Mouse (Mus musculus) left cerebral cortex, postnatal 36 days (tissue): ENCODE data around the gene Klhl31. TPM values are rescaled to one million over a fixed set of nuclear protein-coding genes. Genes with fewer than 3 reads are reported as not detected.
A peak's percentile ranks its signal among the peaks of the same experiment; 100 is the strongest.

Source experiments
- DNase-seq, 2 experiments: peaks; one replicate each; pipeline ENCODE4 v3.0.0; 2021 to 2022; ENCODE audit warnings: low spot score in 2 of 2, mixed read lengths in 1 of 2
- intact Hi-C: fragments of 180-260 bp; cut with DNase I; formaldehyde crosslinking; loops from one replicate; pipeline ENCODE4 v1.15.1; 2025
- total RNA-seq, 2 experiments: library from RNA; stranded (reverse); gene quantifications; 2 replicates each; pipeline ENCODE4 v1.2.3; 2021

Klhl31 gene
- total RNA-seq = not detected

DNA sequence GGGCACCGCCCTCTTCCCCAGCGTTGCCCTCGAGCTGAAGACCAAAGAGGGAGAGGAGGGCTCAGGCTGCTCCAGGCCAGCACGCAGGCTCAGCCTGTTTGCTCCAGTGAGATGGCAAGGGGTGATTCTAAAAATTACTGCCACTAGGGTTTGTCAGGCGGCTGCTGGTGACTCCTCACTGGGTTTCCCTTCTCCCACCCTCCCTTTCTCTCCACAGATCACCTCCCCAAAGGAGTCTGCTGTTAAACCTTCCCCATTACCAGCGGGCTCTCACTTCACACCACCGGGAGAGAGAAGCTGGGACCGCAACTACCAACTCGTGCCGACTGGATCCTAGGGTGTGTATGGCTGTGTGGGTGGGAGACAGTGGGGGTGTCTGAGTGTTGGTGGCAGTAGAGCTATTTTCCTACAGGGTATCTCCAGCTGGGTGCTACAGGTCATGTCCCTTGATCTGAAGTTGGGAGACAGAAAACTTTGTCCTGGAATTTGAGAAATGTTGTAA, at the start of gene Klhl31:
TSS of gene Klhl31 (plus strand) at position 51 of the 502 bp plus-strand sequence.
- intact Hi-C loops = no loop called here

DNA sequence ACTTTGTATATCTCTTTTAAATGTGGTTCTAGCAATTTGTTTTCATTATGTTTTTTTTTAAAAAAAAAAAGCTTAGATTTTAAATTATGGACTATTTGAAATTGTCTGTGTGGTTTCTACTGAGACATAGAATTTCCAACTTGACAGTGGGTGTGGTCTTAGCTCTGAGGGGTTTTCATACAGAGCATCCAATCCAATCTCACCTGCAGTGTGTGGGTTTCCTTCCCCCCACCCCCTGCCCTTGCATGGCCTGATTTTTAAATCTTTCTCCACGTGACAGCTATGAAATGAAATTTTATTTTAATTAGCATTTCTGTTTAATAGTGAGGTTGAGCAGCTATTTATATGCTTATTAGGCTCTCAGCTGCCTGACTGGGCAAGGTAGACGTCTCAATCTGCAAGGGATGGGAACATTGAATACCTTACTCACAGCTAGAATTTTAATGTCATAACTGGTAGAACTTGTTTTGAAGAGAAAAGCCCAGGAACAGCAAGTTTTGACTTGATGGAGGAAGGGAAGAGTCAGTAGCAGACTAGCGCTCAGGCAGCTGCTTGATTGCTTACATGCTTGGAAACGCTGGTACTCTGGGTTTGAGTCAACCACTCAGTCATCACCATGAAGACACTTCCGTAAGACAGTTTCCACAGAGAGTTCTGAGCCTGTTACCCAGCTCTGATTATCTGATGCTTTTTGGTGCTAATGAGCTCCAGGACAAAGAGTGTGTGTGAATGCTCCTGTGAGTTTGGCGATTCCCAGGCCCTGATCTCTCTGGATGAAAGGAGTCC, 49.3 kb upstream of the Klhl31 start:
- intact Hi-C loops = no loop called here
- DNase-seq = no peak

More for the DNA sequence above, at the start of gene Klhl31:
- no peak for DNase-seq

DNA sequence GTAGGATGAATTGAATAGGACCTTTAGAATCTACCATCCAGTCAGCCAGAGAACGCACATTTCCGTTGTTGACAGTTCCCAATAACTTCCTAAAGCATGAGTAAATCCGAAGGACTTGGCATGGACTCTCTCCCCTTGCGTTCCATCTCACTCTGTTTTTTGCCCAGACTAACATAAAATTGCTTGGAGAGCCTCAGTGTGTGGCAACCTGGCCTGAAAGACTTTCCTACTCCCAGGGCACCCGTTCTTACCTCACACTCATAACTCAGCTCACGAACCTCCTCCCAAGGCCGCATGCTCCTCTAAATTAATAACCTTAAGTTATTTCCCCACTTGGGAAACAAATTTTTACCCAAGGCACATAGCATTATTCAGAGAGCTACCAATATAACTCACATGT, 48.7 kb upstream of the Klhl31 start:
- intact Hi-C loops = no loop called here
- DNase-seq = no peak

DNA sequence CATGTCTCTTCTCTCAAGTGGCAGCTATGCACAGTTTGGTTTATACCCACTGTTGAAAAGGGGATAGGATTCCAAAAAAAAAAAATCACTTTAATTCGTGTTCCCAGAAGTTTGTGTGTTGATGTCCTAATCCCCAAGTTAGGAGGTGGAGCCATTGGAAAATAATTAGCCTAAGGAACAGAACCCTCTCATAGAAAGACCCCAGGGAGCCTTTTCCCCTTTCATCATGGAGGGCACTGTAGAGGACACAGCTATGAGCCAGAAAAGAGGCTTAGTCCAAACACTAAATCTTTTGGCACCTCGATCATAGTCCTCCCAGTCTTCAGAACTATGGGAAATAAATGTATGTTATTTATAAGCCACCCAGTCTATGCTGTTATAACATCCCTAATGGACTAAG, 46.8 kb upstream of the Klhl31 start:
- intact Hi-C loops = no loop called here
- DNase-seq = no peak

DNA sequence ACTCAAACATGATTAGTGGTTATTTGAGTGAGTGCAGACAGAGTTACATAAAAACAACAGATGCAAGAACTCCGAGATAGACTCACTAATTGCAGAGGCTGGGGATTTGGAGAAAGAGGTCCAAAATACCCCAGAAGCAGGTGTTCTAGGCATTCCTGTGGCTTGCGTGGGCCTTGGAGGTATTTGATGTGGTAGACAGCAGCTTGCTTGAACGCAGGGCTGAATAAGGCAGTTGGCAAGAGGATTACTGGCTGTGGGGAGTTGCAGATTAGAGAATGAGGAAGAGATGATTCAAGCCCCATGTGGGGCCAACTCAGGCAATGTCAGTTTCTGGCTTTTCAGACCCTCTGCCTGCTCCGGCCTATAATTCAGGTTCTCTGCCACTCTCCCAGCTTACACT, 43.9 kb upstream of the Klhl31 start:
- DNase-seq = no peak
- intact Hi-C loops = no loop called here

DNA sequence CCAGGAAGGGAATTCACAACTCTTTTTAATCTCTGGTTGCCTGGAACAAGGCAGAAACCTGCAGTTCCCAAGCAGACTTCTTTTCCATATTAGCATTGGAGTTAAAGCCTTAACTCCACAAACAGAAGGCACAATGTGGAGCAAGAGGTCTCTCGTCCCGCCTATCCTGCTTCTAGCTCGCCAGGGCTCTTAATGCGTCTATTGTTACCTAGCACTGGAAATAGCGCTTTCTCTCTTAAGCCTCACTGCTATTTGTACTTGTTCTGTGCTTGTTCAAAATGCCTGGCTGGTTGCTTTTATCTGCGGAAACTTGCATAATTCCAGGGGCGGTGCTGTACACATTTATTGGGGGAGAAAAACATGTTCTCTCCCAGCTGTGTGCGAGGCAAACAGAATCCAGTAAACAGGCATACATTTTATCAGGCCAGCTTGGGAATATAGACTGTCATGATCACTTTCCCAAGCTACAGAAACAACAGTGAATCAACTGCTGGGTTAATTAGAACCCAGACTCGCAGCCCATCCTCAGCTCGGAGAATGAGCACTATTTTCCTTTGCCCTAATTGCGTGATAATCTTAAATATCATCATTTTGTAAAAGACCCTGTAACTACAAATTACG, 41.2 kb upstream of the Klhl31 start:
- no peak for DNase-seq

DNA sequence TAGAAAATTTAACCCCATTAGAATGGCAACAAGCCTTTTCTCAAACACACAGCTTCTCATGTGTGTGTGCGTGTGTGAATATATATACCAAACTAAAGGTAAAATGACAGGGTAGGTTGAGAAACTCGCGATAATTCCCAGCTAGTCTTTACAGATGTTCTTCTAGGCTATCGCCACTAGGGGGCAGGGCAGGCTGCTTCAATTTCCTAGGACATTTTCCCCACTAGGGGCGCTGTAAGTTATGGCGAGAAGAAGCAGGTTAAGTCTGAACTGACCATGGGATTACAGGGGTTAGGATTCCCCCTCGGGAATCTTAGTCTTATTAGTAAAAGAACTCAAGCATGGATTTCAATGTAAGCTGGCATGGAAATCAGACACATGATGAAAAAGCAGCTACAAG, 39.9 kb upstream of the Klhl31 start:
- intact Hi-C loops = loop anchor here (5.0 kb wide), 1 partner anchor 181 kb away; no protein-coding TSS in a partner anchor

More for the DNA sequence above, 41.2 kb upstream of the Klhl31 start:
- intact Hi-C loops = loop anchor here (5.0 kb wide), 1 partner anchor 182 kb away; no protein-coding TSS in a partner anchor

DNA sequence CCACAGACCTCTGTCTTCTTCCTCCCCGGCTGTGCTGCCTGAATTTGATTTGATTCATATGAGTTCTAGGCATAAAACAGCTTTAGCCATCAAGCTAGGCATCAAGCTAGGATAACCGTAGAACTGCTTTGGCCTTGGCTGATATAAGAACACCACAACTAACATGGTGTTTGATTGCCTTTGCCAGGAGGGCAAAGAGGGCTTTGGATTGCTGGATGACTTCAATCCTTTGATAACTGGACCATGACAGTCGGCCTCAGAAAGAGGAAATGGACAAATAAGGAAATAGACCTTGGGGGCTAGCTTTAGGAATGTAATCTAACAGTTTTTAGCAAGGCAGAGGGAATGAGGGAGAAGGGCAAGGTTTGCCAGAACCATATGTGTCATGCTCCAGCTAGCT, 37.7 kb upstream of the Klhl31 start:
- intact Hi-C loops = loop anchor here (5.0 kb wide), 1 partner anchor 179 kb away; no protein-coding TSS in a partner anchor
- no peak for DNase-seq

More for the DNA sequence above, 39.9 kb upstream of the Klhl31 start:
- peak; percentile 57 to 67 for DNase-seq

DNA sequence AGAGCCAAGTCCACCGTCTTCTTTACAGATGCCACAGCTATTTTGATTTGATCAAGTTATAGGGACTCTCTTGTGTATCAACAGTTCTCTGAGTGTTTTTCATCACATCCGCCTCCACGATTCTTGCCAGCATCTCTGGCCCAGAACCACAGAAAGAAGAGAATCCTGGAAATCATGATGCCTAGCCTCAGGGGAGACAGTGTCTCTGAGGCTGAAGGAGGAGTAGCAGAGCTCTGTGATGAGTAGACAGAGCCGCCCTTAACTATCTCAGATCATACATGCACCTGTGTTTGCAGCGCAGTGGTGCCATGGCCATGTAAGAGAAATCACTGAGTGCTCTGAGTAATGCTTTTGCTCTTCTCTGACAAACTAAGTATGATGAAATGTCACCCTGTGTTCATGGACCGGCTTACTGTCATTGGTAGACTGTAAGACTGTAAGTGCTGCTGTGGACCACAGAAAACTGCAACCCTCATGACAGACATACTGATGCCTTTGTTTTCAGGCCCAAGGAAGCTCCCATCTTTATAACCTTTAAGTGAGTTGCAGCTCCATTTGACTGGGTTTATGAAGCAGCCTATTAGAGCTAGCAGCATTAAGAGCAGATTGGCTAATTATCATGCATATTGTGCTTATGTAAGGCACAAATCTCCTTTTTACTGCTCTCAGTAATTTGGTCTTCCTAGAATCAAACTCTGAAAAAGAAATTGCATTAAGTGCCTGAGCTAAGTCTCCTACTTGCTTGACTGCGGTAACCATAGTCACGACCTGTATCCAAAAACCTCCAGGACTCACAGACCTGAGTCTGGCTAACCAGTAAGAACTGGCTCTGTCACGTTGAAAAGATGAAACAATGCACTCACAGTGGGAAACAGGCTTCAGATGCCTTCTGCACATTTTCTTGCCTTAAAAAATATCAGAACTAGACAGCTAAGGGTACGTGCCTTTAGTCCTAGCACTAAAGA, 33.7 kb upstream of the Klhl31 start:
- DNase-seq = no peak

DNA sequence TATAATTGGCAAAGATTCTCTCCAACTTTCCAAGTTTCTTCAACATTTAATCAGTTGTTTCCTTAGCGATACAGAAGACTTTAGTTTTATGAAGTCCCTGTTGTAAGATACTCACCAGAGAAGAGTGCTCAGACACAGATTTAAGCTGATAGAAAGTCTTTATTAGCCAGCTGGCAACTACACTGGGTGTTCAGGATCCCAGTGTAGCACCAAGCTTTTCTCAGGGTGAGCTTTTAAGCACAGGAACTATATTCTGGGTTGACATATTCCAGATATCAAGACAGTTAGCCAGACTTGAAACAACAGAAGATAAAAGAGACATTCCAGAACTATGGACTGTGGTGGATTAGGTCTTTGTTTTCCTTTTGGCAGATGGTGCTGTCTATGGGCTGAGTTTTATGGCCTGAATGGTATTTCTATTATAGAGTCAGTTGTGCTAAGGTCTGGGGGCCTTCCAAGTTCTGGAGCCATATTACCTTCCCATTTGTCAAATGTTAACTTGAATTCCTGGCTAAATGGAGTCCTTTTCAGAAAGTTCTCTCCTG, 32.3 kb upstream of the Klhl31 start:
- intact Hi-C loops = loop anchor here (10.0 kb wide), 1 partner anchor 151 kb away; the partner anchor contains the start of gene Gclc

More for the DNA sequence above, 33.7 kb upstream of the Klhl31 start:
- intact Hi-C loops = loop anchor here (10.0 kb wide), 1 partner anchor 152 kb away; the partner anchor contains the start of gene Gclc

DNA sequence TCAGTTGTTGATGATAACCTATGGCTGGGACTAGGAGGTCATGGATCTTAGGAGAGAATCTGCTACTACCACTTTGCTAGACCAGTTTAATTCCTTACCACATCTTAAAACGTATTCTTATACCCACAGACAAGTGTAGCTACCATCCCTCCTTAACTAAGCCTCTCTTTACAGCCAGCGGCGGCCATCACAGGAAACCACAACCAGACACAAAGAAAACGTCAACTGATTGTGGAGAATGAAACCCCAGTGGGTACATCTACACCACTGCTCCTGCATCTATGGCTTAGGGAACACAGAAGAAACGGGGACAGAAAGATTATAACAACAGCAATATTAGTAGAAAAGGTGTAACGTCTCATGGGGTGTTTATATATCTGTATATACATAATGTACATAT, 29.0 kb upstream of the Klhl31 start:
- DNase-seq = no peak
- intact Hi-C loops = loop anchor here (10.0 kb wide), 1 partner anchor 148 kb away; the partner anchor contains the start of gene Gclc

More for the DNA sequence above, 32.3 kb upstream of the Klhl31 start:
- DNase-seq = no peak

DNA sequence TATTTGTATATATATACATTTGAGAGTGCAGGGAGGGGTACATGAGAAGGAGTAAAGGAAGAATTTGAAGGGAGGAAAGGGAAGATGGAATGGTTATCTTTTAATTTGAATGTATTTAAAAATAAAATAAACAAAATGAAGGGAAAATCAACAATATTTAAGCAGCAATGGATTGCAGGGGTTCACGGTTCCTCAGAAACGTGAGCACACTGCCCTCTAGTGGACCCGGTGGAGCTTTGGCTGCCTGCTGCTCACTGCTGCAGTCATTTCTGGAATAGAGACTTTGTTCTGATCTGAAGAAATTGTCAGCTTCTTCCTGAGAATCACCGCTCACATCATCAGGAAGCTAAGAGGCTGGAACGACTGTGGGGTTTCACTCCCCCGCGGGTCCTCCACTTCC, 28.5 kb upstream of the Klhl31 start:
- no peak for DNase-seq
- intact Hi-C loops = loop anchor here (10.0 kb wide), 1 partner anchor 147 kb away; the partner anchor contains the start of gene Gclc

DNA sequence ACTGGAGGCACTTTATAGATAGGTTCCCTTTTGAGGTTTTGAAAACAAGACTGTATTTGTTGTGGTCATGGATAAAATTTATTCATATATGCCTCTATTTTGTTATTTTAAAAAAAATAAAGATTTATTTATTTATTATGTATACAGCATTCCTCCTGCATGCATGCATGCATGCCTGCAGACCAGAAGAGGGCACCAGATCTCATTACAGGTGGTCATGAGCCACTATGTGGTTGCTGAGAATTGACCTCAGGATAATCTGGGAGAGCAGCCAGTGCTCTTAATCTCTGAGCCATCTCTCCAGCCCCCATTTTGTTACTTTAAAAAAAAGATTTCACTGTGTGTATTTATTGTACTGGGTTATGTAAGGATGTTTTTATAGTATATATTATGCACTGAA, 25.5 kb upstream of the Klhl31 start:
- no peak for DNase-seq
- intact Hi-C loops = no loop called here

DNA sequence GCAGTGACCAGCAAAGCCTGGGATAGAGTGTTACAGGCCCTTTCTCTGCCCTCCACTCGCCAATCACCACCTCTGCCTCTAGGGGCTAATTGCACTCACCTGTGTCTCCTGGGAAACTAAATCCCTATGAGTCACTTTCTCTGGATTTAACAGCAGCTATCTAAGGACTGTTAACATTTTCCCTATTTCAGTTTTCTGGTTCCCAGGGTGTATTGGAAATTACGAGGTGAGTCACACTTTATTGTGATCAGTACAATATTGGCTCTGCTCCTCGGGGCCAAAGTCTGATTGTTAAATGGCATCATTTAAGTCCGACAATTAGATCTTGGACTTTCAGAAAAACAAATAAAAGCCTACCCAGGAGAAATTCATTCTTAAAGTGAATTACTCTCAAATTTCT, 24.0 kb upstream of the Klhl31 start:
- DNase-seq = no peak
- intact Hi-C loops = no loop called here

DNA sequence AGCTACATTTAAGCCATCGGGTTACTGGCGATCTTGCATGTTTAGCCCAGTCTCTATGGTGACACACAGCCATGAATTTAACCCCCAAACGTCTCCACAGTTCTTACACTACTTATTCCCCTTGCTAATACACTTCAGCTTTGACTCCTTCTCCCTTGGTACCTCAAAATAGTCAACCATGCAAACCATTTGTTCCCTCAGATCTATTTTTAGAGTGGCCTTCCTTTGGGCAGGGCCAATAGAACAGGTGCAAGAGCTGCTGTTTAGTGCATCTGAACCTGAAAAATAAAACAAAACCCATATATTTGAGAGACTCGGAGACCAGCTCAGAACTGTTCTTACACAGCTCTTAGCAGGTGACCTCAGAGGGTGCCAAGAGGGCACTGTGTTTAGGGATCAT, 20.4 kb upstream of the Klhl31 start:
- intact Hi-C loops = no loop called here
- DNase-seq = no peak

DNA sequence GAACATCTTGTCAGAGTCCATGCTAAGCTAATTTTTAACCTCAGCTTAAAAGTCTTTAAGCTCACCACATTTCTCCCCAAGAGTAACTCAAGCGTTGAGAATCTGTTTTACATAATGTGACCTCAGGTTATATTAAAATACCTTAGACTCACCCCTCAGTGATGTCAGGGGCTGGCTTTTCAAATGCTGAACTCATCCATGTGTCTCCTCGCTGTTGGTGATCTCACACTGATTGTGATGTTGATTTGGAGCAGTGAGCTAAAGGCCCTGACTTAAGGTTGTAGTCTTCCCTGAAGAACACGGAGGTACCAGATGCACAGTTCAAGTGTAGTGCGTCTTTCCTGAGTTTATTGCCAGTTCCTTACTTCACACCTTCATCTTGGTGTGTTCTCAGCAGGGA, 19.5 kb upstream of the Klhl31 start:
- intact Hi-C loops = no loop called here
- no peak for DNase-seq

DNA sequence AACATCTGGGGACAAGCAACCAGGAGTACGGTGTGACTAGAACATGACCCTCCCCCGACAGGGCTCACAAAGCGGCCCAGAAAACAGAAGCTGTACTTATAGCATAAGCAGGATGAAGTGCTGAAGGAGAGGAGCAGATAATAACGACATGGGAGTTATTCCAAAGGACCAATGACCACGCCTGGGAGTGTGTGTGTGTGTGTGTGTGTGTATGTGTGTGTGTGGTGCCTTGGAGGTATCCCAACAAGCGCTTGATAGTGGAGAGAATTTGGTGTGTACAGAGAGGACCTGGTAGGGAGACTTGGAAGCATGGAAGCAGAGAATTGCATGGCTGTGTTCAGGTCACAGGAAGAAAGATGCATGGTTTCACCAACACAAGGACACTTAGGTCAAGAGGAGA, 18.5 kb upstream of the Klhl31 start:
- intact Hi-C loops = no loop called here
- DNase-seq = no peak

DNA sequence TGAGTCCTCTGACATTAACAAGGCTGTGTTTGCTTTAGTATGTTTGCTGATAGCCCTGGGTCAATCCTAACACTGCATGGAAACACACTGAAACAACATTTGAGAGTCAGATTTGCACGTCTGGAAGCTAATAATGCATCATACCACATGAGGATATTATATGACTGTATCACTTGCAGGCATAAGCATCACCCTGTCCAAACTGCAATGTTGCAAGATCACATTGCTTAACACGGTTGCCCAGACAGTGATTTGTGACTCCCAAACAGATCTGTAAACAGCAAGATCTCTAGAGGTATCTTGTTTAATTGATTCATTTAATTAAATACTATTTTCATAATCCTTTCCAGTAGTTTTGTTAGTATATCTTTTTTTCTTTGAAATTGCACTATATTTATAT, 17.9 kb upstream of the Klhl31 start:
- no peak for DNase-seq
- intact Hi-C loops = no loop called here

DNA sequence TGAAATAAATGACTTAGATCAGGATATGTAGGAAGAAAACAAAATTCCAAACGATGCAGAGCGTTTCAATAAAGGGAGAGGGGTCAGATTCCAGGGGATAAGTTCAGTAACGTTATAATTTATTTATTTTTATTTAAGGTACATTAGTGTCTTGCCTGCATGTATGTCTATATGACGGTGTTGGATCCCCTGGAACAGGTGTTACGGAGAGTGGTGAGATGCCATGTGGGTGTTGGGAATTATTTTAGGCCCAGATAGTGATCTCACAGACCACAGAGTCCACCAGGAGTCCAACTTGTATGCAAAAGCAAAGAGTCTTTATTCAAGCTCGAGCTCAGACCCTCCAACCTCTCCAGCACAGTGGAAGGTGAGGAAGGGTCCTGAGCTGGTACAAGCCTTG, 16.2 kb upstream of the Klhl31 start:
- intact Hi-C loops = no loop called here
- DNase-seq = no peak
